Mouse (Mus musculus) thymus, postnatal 4 days (tissue): ENCODE measurements around the gene Mbd6.
"Not testable (repeated sequence)": the region's sequence is repeated elsewhere in the genome, so short reads cannot be mapped to it uniquely, and the experiment has no call there.

Source experiments
- DNase-seq: peaks from one replicate; pipeline ENCODE4 v3.0.0; 2021

Mbd6 gene

DNA sequence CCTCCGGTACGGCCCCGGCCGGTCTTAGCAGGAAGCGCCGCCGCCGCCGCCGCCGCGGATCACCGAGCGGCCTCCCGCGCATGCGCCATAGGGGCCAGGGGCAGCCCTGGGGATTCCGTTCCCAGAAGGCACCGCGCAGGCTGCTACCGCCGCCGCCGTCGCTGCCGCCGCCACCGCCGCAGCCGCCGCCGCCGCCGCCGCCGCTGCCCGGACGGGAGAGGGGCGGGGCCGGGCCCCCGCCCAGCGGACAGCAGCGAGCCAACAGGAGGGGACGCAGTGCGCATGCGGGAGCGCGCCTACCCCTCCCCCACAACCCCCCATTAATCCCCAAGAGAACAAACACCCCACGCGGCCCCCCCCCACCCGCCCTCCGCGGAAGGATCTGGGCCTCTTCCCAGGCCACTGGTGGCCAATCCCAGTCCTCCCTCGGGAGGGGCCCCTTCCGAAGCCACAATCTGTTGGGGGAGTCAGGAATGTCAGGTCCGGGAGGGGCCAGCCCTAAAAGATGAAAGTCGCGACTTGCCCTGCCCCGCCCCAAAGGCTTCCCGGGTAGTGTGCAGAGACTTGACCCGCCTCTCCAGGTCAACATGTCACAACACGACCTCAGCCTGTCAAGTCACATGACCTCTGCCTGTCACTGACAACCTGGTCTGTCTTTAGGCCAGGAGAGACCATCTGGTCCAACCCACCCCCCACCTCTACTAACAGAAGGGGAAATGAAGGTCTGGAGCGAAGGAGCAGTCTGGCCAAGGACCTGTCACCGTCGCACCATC is at the start of gene Mbd6:
Gene Mbd6 (minus strand): TSS at position 219 of the 773 bp plus-strand sequence.
- DNase-seq, result peak; percentile 96

DNA sequence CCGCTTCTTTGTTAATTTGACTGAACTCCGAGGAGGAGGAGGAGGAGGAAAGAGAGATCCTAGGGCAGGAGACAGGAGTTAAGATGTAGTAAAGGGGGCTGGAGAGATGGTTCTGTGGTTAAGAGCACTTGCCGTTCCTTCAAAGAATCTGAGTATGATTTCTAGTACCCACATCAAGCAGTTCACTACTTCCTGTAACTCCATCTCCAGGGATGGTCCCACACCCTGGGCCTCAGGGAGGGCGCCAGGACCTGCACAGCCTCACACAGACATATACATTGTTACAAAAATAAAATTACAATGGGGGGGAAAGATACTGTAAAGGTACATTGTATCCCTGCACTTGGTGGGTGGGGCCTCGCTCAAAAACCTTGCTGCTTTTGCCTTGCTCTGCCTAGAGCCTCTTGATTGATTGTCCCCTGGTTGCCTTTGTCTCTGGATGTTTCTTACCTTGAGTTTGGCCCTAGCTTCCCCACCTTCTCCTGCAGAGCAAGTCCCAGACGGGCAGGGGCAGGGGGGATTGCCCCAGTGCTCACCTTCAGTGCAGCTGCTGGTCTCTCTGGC is 48.8 kb upstream of the Mbd6 start:
- no peak for DNase-seq

- no peak for DNase-seq
Measured at GRCm38 (mm10) chr10:127336952-127337351, 48.1 kb upstream of the Mbd6 start.

DNA sequence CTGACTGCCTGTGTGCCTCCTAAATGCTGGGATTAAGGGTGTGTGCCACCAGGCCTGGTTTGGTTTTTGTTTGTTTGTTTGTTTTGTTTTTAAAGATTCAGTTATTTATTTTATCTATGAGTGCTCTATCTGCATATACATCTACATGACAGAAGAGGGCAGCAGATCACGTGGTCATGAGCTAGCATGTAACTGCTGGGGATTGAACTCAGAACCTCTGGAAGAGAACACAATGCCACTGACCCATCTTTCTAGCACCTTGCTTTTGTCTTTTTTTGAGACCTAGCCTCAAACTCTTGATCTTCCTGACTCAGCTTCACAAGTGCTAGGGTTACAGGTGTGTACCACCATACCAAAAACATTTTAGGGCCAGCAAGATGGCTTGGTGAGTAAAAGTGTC is 46.5 kb upstream of the Mbd6 start:
- no peak for DNase-seq

DNA sequence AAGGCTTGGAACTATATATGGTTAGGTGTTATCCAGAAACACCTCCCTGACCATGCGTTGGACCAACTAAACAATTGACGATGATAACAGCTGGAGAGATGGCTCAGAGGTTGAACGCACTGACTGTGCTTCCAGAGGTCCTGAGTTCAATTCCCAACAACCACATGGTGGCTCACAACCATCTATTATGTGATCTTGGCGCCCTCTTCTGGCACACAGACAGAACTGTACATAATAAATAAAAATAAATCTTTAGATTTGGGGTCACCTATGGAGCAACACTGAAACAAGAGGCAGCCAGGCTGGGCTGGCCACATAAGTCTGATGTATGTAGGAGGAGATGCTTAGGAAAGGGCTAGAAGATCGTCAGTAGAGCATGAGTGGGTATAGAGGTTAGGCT is 44.3 kb upstream of the Mbd6 start:
- DNase-seq, result peak; percentile 61

DNA sequence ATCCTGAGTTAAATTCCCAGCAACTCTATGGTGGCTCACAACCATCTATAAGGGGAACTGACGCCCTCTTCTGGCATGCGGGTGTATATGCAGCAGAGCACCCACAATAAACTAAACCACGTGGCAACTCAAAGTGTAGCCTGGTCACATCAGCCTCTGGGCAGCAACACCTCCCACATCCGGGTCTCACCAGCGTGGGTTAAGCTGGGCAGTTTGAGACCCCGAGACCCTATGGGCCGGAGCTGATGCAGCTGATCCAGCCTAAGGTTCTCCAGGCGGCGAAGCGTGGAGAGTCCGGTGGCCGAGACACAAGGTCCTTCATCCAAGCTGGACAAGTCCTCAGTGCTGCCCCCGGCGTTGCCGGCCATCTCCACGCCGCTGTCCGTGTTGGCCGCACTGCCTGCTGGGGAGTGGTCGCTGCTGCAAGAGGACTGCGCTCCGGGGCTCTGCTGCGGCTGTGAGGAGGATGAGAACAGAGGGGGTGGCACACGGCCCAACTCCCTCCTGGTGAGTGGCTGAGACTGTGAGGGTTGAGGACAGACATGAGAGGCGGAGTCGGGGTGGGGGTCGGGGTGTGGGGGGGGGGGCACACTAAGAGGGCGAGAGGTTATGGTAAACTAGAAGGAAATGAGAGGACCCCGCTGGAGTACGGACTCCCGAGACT is 43.5 kb upstream of the Mbd6 start:
- DNase-seq, result no peak

DNA sequence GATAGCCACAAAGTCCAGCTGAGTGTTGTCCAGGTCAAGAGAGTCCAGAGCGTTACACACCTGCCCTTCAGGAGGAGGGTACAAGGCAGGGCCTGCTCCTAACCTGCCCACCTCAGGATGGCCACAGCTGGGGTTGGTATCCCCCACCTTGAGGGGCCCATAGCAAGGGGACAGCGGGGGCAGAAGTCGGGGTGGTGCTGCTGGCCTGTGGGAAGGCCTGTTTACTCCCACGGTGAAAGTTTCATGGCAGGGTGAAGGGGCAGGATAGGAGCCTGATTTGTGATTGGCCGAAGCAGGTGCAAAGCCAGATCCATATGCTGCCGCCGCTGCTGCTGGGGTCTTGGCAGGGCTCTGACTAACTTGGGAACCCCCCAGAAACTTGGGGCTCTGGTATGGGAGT is 41.4 kb upstream of the Mbd6 start:
- DNase-seq, result no peak

DNA sequence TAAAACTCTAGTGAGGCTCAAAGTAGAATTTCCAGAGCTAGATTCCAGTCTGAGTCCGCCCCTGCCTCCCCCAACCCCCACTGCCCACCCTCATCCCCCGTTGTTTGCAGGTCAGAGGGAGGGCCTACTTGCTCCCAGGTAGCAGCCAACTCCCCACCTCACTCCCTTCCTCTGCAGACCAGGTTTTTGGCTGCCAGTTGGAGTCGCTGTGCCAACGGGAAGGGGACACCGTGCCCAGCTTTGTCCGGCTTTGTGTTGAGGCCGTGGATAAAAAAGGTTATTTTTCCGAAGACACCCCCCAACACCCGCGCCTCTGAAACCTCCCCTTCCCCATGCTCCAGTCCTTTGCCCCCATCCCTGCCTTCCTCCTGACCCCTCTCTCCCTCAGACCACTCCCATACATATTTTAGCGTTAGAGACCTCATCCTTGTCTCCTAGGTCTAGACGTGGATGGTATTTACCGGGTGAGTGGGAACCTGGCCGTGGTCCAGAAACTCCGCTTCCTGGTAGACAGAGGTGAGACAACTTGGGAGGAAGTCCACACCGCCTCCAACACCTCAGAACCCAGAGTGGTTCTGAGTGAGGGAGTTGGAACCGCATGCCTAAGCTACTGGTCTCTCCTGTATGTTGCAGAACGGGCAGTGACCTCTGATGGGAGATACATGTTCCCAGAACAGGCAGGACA is 38.8 kb upstream of the Mbd6 start:
- DNase-seq, result no peak

DNA sequence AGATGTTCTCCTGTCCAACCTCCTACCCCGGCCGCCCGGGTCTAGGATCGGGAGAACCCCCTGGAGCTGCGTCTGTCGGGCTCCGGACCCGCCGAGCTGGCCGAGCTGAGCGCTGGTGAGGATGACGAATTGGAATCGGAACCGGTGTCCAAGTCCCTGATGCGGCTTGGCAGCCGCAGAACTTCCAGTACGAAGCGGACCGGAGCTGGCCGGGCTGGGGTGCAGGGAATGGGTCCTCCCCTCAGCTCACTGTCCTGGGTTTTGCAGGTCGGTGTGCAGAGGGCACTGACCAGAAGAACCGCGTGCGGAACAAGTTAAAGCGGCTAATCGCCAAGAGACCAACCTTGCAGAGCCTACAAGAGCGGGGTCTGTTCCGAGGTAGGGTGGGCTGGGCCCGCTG is 38.0 kb upstream of the Mbd6 start:
- no peak for DNase-seq

- DNase-seq, result peak; percentile 74
Measured at GRCm38 (mm10) chr10:127326017-127326801, 37.4 kb upstream of the Mbd6 start.

DNA sequence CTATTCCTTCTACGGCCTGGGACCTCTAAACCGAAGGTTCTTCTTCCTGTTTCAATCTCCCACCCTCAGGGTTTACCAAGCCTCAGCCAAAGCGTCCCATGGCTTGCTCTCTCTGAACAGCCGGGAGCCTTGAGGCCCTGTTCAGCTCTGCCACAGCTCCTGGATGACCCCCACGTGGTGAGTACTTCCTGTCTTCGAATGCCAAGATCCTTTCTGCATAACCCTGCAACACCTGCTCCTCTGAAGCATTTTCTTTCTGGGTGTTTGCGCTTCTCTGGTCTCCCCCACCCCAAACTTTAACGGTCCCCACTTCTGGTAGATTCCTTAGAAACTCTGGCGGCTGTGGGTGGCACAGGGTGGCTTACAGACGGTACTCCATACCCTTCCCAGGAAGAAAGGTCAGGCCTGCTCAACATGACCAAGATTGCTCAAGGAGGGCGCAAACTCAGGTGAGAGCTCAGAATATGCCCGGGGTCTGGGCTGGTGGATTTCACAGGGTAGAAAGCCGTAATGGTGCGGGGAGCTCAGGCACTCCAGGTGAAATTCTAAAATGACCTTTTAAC is 36.7 kb upstream of the Mbd6 start:
- peak; percentile 70 for DNase-seq

DNA sequence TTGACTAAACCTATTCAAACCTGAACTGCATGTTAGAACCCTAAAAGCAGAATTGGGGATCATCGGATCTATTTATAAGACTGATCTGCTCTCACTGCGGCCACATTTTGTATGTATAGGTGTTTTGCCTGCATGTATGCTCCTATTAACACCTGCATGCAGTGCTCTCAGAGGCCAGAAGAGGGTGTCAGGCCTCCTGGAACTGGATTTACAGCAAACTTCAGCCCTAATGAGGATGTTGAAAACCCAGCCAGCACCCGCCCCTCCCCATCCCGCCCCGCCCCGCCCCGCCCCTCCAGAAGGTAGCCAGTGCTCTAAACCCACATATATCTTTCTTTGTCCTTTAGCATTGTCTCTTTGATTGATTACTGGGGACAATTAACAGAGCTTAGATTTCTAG is 35.7 kb upstream of the Mbd6 start:
- peak; percentile 90 for DNase-seq

DNA sequence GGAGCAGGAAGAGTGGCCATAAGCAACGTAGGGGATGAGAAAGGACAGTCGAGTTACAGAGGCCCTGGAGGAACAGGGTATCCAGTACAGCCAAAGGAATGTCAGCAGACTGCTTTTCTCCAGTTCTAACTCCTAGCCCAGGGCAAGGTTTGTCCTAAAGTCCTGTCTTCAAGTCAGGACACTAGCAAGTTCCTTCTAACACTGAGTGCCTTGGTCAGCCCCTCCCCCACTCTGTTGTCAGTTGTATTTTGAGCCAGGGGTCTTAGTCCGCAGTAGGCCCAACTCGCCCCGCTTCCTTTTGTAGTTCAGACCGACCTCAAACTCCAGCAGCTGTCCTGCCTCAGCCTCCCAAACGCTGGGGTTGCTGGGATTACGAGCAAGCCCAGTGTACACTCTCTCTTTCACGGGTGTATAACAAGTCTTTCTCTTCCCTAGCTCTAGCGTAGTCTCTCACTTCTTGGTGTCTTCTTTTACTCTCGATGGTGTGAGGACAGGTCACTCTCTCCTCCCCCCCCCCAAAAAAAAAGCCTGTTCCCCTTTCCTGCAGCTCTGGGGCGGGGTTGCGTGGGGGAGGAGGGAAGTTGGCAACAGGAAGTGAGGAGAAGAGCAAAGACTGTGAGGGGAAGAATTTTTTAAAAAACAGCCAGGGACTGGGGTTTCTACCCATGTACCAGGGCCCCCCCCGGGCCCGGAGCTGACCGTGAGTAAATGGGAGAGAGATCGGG is 34.5 kb upstream of the Mbd6 start:
- DNase-seq, result peak; percentile 70

- peak; percentile 52 for DNase-seq
Measured at GRCm38 (mm10) chr10:127322669-127323068, 33.9 kb upstream of the Mbd6 start.

DNA sequence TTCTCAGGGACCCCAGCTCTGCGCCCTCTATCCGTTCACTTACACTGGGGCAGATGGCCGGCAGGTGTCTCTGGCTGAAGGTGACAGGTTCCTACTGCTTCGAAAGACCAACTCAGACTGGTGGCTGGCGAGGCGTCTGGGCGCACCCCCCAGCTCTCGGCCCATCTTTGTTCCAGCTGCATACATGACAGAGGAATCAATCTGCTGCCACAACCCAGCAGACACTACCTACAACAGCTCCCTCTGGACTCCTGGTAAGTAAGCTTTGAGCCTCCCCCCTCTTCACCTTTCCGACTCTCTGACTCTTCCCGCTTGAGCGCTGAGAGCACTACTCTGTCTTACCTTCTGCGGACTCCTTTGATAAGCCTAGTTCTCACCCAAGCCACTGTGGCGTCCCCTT is 33.4 kb upstream of the Mbd6 start:
- peak; percentile 59 for DNase-seq

- DNase-seq, result peak; percentile 57
Measured at GRCm38 (mm10) chr10:127321621-127322020, 32.8 kb upstream of the Mbd6 start, which contains the start of gene Arhgap9. Gene Arhgap9 (plus strand): TSS chr10:127321964.

DNA sequence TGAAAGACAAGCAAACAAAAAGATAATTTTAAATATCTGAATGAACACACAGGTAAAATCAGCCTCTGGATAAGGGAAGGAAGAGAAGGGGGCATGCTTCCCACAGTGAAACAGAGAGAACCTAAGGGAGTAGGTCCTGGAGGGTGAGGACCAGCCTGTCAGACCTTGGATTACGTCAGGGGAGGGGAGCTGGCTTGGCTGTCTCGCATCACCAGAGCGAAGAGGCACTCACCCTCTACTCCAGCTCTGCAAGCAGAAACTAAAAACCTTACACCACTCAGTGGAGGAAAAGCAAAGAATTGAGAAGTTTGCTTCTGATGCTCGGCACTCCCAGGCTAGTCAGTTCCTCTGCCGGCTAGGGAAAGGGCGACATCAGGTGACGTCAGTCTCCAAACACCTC is 31.2 kb upstream of the Mbd6 start:
- no peak for DNase-seq

DNA sequence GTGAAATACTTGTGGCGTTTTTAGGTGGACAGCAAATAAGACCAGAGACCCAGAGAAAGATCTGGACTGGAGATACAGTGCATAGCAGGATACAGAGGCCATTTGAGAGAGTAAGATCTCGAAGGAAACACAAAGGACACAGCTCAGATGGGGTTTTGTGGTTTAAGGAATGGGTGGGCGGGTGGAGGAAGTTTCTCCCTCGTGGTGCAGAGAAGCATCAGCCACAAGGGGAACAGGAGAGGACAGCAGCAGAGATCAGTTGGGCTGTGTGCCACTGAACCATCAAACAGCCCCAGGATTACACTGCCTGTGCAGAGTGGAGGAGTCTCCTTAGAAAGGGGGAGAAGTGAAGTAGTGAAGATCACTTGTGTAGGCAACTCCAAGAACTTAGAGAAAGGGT is 29.2 kb upstream of the Mbd6 start:
- no peak for DNase-seq

- DNase-seq, result no peak
Measured at GRCm38 (mm10) chr10:127317277-127317676, 28.5 kb upstream of the Mbd6 start.

DNA sequence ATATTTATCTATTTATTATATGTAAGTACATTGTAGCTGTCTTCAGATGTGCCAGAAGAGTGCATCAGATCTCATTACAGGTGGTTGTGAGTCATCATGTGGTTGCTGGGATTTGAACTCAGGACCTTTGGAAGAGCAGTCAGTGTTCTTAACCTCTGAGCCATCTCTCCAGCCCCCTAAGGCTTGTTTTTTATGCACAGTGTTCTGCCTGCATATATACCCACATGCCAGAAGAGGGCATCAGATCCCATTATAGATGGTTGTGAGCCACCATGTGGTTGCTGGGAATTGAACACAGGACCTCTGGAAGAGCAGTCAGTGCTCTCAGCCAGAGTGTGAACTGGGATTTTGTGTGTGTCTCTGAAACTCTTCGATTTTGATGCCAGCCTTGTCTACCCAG is 26.1 kb upstream of the Mbd6 start:
- DNase-seq, result not testable (repeated sequence)

DNA sequence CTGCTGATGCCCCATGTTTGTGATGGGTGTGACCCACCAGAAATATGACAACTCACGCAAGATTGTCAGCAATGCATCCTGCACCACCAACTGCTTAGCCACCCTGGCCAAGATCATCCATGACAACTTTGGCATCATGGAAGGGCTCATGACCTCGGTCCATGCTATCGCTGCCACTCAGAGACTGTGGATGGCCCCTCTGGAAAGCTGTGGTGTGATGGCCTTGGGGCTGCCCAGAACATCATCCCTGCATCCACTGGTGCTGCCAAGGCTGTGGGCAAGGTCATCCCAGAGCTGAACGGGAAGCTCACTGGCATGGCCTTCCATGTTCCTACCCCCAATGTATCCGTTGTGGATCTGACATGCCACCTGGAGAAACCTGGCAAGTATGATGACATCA is 24.7 kb upstream of the Mbd6 start:
- not testable (repeated sequence) for DNase-seq

DNA sequence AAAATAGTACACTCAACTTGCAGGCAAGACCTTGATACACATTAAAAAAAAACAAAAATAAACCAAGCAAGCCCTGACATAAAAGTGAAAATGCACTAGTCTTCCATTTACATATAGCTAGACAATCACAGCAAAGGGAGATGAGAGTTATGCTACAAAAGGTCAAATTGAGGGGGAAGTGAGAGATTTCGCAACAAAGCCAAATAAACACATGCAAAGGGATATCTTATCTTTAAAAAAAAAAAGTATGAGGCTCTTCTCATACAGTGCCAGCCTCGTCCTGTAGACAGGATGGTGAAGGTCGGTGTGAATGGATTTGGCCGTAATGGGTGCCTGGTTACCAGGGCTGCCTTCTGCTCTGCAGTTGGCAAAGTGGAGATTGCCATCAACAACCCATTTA is 24.0 kb upstream of the Mbd6 start:
- DNase-seq, result no peak
